Mouse (Mus musculus): Measurements from ENCODE around the gene Sf3b3. TPM values are rescaled to one million over a fixed set of nuclear protein-coding genes. Genes with fewer than 3 reads are reported as not detected.

The Sf3b3 gene
- total and polyA plus RNA-seq, 3 experiments: 13.6 to 201 (median 176) TPM

DNA sequence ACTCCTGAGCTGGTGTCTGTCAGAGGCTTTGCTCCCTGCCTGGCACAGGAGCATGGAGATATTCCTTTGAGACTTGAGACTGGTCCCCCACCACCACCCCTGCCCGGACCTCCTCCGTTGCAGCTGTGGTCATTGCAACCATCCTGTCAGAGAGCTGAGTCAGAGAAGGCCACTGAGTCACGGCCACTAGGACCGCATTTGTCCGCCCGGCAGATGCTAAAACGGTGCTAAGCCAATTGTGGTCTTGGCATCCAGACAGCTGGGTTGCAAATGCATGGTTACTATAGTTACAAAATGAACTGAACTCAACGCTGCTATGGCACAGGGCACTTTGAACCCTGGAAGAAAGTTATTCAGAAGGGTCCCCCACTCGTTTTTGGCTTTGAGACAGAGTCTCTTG lies 53.1 kb downstream of the Sf3b3 start:
- no peaks in the 10 kb centered on the region for H3K4me1 ChIP-seq (ENCODE audit: insufficient read depth, low read depth, low read length)
- no peak for TF ChIP-seq POLR2AphosphoS5 (IDR thresholded peaks at IDR 0.05; ENCODE audit: insufficient replicate concordance, low read depth, low read length)
- no peak for TF ChIP-seq GATA1 (IDR thresholded peaks at IDR 0.05; ENCODE audit: borderline replicate concordance, low read length)
- no peak for TF ChIP-seq CTCF (IDR thresholded peaks at IDR 0.05; ENCODE audit: low read depth, low read length)
- no peak for TF ChIP-seq TAL1 (conservative IDR thresholded peaks at IDR 0.05; ENCODE audit: low read depth, low read length)
- no peak for TF ChIP-seq GATA2 (IDR thresholded peaks at IDR 0.05; ENCODE audit: borderline replicate concordance, low read depth, low read length)
- no peak for ATAC-seq (ENCODE audit: extremely low read depth, insufficient number of reproducible peaks, low FRiP score, poor library complexity, severe bottlenecking)
- DNase-seq (ENCODE audit: low spot score): no peak
- H3K27me3 ChIP-seq (ENCODE audit: insufficient read depth, low read length): peaks cover 46% of the 10 kb centered on the region
- H3K36me3 ChIP-seq (replicated peaks): no peaks in the 10 kb centered on the region
- no peak overlapping the region for H3K4me3 ChIP-seq (ENCODE audit: low read depth, low read length)
- H3K9me3 ChIP-seq (replicated peaks): peaks cover 7% of the 10 kb centered on the region

DNA sequence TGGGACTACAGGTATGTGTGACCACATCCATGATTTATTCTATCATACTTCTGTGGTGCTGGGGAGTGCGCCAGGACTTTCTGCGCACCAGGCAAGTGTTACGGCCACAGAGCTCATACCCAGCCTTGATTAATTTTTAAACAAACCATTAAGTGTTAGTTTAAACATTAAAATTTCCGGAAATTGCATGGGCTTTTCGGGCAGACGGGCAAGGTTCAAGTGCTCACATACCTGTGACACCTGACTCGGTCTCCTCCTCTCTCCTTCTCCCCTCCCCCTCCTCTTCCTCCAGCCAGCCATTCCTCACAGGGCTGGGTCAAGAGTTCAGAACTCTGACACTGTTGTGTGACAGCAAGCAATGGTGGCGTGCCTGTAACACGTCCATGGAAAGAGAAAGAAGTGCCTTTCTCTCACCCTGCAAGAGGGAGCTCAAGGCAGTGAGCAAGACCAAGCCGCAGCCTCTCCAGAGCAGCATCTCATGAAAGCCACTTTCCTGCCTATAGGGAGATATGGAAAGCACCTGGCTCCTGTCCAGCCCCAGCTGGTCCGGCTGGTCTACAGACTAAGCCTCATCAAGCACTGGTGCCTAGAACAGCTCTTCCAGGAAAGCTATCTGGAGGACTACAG lies 53.9 kb downstream of the Sf3b3 start:
- Histone ChIP-seq H3K27me3 (ENCODE audit: insufficient read depth, low read length) (peaks cover 46% of the 10 kb centered on the region), H3K9me3 (replicated peaks) (peaks cover 7% of the 10 kb centered on the region), H3K4me3 (ENCODE audit: low read depth, low read length) (no peak overlapping the region), H3K4me1 (ENCODE audit: insufficient read depth, low read depth, low read length) (no peaks in the 10 kb centered on the region), H3K36me3 (replicated peaks) (no peaks in the 10 kb centered on the region)
- ATAC-seq (ENCODE audit: extremely low read depth, insufficient number of reproducible peaks, low FRiP score, poor library complexity, severe bottlenecking) (no peak), DNase-seq (ENCODE audit: low spot score) (no peak)
- TF ChIP-seq GATA1 (IDR thresholded peaks at IDR 0.05; ENCODE audit: borderline replicate concordance, low read length): no peak
- no peak for TF ChIP-seq GATA2 (IDR thresholded peaks at IDR 0.05; ENCODE audit: borderline replicate concordance, low read depth, low read length)
- TF ChIP-seq POLR2AphosphoS5 (IDR thresholded peaks at IDR 0.05; ENCODE audit: insufficient replicate concordance, low read depth, low read length): no peak
- TF ChIP-seq CTCF (IDR thresholded peaks at IDR 0.05; ENCODE audit: low read depth, low read length): no peak
- TF ChIP-seq TAL1 (conservative IDR thresholded peaks at IDR 0.05; ENCODE audit: low read depth, low read length): no peak

GRCm38 (mm10) chr8:110791164-110791563 lies 55.4 kb downstream of the Sf3b3 start:
- no peak for DNase-seq (ENCODE audit: low spot score)
- H3K36me3 ChIP-seq (replicated peaks): no peaks in the 10 kb centered on the region
- no peak overlapping the region for H3K4me3 ChIP-seq (ENCODE audit: low read depth, low read length)
- TF ChIP-seq GATA1 (IDR thresholded peaks at IDR 0.05; ENCODE audit: borderline replicate concordance, low read length) (no peak), TAL1 (conservative IDR thresholded peaks at IDR 0.05; ENCODE audit: low read depth, low read length) (no peak), CTCF (IDR thresholded peaks at IDR 0.05; ENCODE audit: low read depth, low read length) (no peak), POLR2AphosphoS5 (IDR thresholded peaks at IDR 0.05; ENCODE audit: insufficient replicate concordance, low read depth, low read length) (no peak), GATA2 (IDR thresholded peaks at IDR 0.05; ENCODE audit: borderline replicate concordance, low read depth, low read length) (no peak)
- H3K27me3 ChIP-seq (ENCODE audit: insufficient read depth, low read length): peaks cover 37% of the 10 kb centered on the region
- H3K4me1 ChIP-seq (ENCODE audit: insufficient read depth, low read depth, low read length): peaks cover 3% of the 10 kb centered on the region; the same call in 1 of the 2 replicates
- peaks cover 7% of the 10 kb centered on the region for H3K9me3 ChIP-seq (replicated peaks)
- no peak for ATAC-seq (ENCODE audit: extremely low read depth, insufficient number of reproducible peaks, low FRiP score, poor library complexity, severe bottlenecking)

GRCm38 (mm10) chr8:110790270-110790669 lies 56.3 kb downstream of the Sf3b3 start:
- TF ChIP-seq CTCF (IDR thresholded peaks at IDR 0.05; ENCODE audit: low read depth, low read length): no peak
- TF ChIP-seq GATA1 (IDR thresholded peaks at IDR 0.05; ENCODE audit: borderline replicate concordance, low read length): no peak
- no peak for TF ChIP-seq POLR2AphosphoS5 (IDR thresholded peaks at IDR 0.05; ENCODE audit: insufficient replicate concordance, low read depth, low read length)
- no peak for TF ChIP-seq GATA2 (IDR thresholded peaks at IDR 0.05; ENCODE audit: borderline replicate concordance, low read depth, low read length)
- TF ChIP-seq TAL1 (conservative IDR thresholded peaks at IDR 0.05; ENCODE audit: low read depth, low read length): no peak
- Histone ChIP-seq H3K27me3 (ENCODE audit: insufficient read depth, low read length) (peaks cover 43% of the 10 kb centered on the region), H3K4me1 (ENCODE audit: insufficient read depth, low read depth, low read length) (peaks cover 10% of the 10 kb centered on the region), H3K36me3 (replicated peaks) (no peaks in the 10 kb centered on the region), H3K9me3 (replicated peaks) (no peaks in the 10 kb centered on the region), H3K4me3 (ENCODE audit: low read depth, low read length) (no peak overlapping the region)
- DNase-seq (ENCODE audit: low spot score) (no peak), ATAC-seq (ENCODE audit: extremely low read depth, insufficient number of reproducible peaks, low FRiP score, poor library complexity, severe bottlenecking) (no peak)

- H3K27me3 ChIP-seq (ENCODE audit: insufficient read depth, low read length): peaks cover 44% of the 10 kb centered on the region
- H3K4me3 ChIP-seq (ENCODE audit: low read depth, low read length): no peak overlapping the region
- no peaks in the 10 kb centered on the region for H3K9me3 ChIP-seq (replicated peaks)
- TF ChIP-seq GATA1 (IDR thresholded peaks at IDR 0.05; ENCODE audit: borderline replicate concordance, low read length): no peak
- TF ChIP-seq TAL1 (conservative IDR thresholded peaks at IDR 0.05; ENCODE audit: low read depth, low read length): no peak
- TF ChIP-seq GATA2 (IDR thresholded peaks at IDR 0.05; ENCODE audit: borderline replicate concordance, low read depth, low read length): no peak
- no peak for TF ChIP-seq CTCF (IDR thresholded peaks at IDR 0.05; ENCODE audit: low read depth, low read length)
- TF ChIP-seq POLR2AphosphoS5 (IDR thresholded peaks at IDR 0.05; ENCODE audit: insufficient replicate concordance, low read depth, low read length): no peak
- peaks cover 11% of the 10 kb centered on the region for H3K4me1 ChIP-seq (ENCODE audit: insufficient read depth, low read depth, low read length)
- DNase-seq (ENCODE audit: low spot score) (no peak), ATAC-seq (ENCODE audit: extremely low read depth, insufficient number of reproducible peaks, low FRiP score, poor library complexity, severe bottlenecking) (no peak)
- H3K36me3 ChIP-seq (replicated peaks): no peaks in the 10 kb centered on the region
These were observed 57.0 kb downstream of the Sf3b3 start for GRCm38 (mm10) chr8:110789571-110789970.

GRCm38 (mm10) chr8:110788981-110789380 lies 57.6 kb downstream of the Sf3b3 start:
- Histone ChIP-seq H3K4me3 (ENCODE audit: low read depth, low read length) (no peak overlapping the region), H3K9me3 (replicated peaks) (no peaks in the 10 kb centered on the region), H3K36me3 (replicated peaks) (no peaks in the 10 kb centered on the region), H3K4me1 (ENCODE audit: insufficient read depth, low read depth, low read length) (peaks cover 14% of the 10 kb centered on the region), H3K27me3 (ENCODE audit: insufficient read depth, low read length) (peaks cover 40% of the 10 kb centered on the region)
- TF ChIP-seq TAL1 (conservative IDR thresholded peaks at IDR 0.05; ENCODE audit: low read depth, low read length) (no peak), GATA2 (IDR thresholded peaks at IDR 0.05; ENCODE audit: borderline replicate concordance, low read depth, low read length) (no peak), POLR2AphosphoS5 (IDR thresholded peaks at IDR 0.05; ENCODE audit: insufficient replicate concordance, low read depth, low read length) (no peak), GATA1 (IDR thresholded peaks at IDR 0.05; ENCODE audit: borderline replicate concordance, low read length) (no peak), CTCF (IDR thresholded peaks at IDR 0.05; ENCODE audit: low read depth, low read length) (no peak)
- no peak for DNase-seq (ENCODE audit: low spot score)
- no peak for ATAC-seq (ENCODE audit: extremely low read depth, insufficient number of reproducible peaks, low FRiP score, poor library complexity, severe bottlenecking)

Data from G1E (cell line).